Mouse (Mus musculus) liver, postnatal 0 days (tissue): ENCODE measurements around the gene Fzr1. TPM values are rescaled to one million over a fixed set of nuclear protein-coding genes. Genes with fewer than 3 reads are reported as not detected.

ENCODE experiments used
- ATAC-seq: fragments of 200-750 bp; cut with Nextera tagmentation; 2 replicates; pipeline ENCODE4 v1.8.0; 2017; ENCODE audit warnings: mild to moderate bottlenecking, moderate library complexity
- DNase-seq: peaks from one replicate; pipeline ENCODE4 v3.0.0-alpha.2; 2016
- H3K27ac ChIP-seq: fragments of 300-500 bp; sonication (generic); 2 replicates; pipeline ENCODE4 v1.5.1; 2014; ENCODE audit warnings: antibody characterized with exemption, moderate library complexity, mild to moderate bottlenecking, low read depth
- H3K27me3 ChIP-seq: fragments of 300-500 bp; sonication (generic); 2 replicates; pipeline ENCODE4 v1.6.1; 2014; ENCODE audit warnings: low read length, control low read depth, mixed read lengths; ENCODE audit not compliant: insufficient read depth
- H3K36me3 ChIP-seq: fragments of 300-500 bp; sonication (generic); replicated peaks from 2 replicates; pipeline ENCODE4 v1.6.1; 2014; ENCODE audit warnings: mild to moderate bottlenecking, control low read depth, low read length, moderate library complexity, mixed read lengths; ENCODE audit not compliant: insufficient read depth
- H3K4me1 ChIP-seq: fragments of 300-500 bp; sonication (generic); 2 replicates; pipeline ENCODE4 v1.6.1; 2014; ENCODE audit warnings: antibody characterized with exemption, mild to moderate bottlenecking, control low read depth; ENCODE audit not compliant: insufficient read depth
- H3K4me2 ChIP-seq: fragments of 300-500 bp; sonication (generic); 2 replicates; pipeline ENCODE4 v1.6.1; 2014; ENCODE audit warnings: low read depth, mild to moderate bottlenecking, low read length, moderate library complexity, mixed read lengths
- H3K4me3 ChIP-seq: fragments of 300-500 bp; sonication (generic); 2 replicates; pipeline ENCODE4 v1.5.1; 2014; ENCODE audit warnings: low read depth, low read length
- H3K9ac ChIP-seq: fragments of 300-500 bp; sonication (generic); replicated peaks from 2 replicates; pipeline ENCODE4 v1.6.1; 2014; ENCODE audit warnings: mild to moderate bottlenecking, moderate library complexity
- H3K9me3 ChIP-seq: fragments of 300-500 bp; sonication (generic); 2 replicates; pipeline ENCODE4 v1.6.1; 2016; ENCODE audit warnings: mild to moderate bottlenecking, control low read depth, low read length, mixed read lengths
- CTCF ChIP-seq: sonication (generic); IDR thresholded peaks from 2 replicates; pipeline ENCODE4 v1.5.1; 2016; ENCODE audit warnings: antibody characterized with exemption, low read depth
- EP300 ChIP-seq: IDR thresholded peaks from 2 replicates; pipeline ENCODE4 v1.6.1; 2016; ENCODE audit warnings: antibody characterized with exemption, low read depth, mild to moderate bottlenecking
- WGBS: fragments of 180-500 bp; shearing (Covaris S2); extraction: QIAGEN DNeasy Blood & Tissue Kit; methylation state at CpG from one replicate; pipeline ENCODE4 v1.1.7; 2014; ENCODE audit not compliant: insufficient replicate concordance; 5-methylcytosine and 5-hydroxymethylcytosine counted together
- polyA plus RNA-seq: library from polyadenylated mRNA; unstranded; fragments of >200 nt; fragmentation: Nextera tagmentation; extraction: Ambion mirVana; gene quantifications from 2 replicates; pipeline ENCODE4 v1.2.1, GENCODE M21; 2015

Gene Fzr1
- polyA plus RNA-seq, 1 experiment from 2014 or later = 69.7 TPM

GRCm38 (mm10) chr10:81356352-81356990 is 21.8 kb downstream of the Fzr1 start:
- Histone ChIP-seq H3K36me3 (peaks cover 12% of the 10 kb centered on the region), H3K27me3 (no peaks in the 10 kb centered on the region), H3K4me3 (peak overlapping the region; percentile 69), H3K9ac (peak overlapping the region; percentile 79), H3K9me3 (no peaks in the 10 kb centered on the region), H3K4me2 (peak overlapping the region; percentile 81), H3K27ac (peak overlapping the region; percentile 80), H3K4me1 (peaks cover 48% of the 10 kb centered on the region)
- TF ChIP-seq EP300 = no peak
- no peak for TF ChIP-seq CTCF
- WGBS = 22% methylated on average over 12 of the region's 12 CpGs
- no peak for ATAC-seq
- DNase-seq = peak; percentile 42

GRCm38 (mm10) chr10:81355533-81355932 is 22.8 kb downstream of the Fzr1 start:
- H3K27ac ChIP-seq = peak overlapping the region; percentile 50; the same call in 1 of the 2 replicates
- no peak overlapping the region for H3K4me2 ChIP-seq
- no peak overlapping the region for H3K9ac ChIP-seq
- peaks cover 47% of the 10 kb centered on the region for H3K4me1 ChIP-seq
- no peak for ATAC-seq
- no peak for DNase-seq
- H3K36me3 ChIP-seq = peaks cover 3% of the 10 kb centered on the region; the same call in 1 of the 2 replicates
- 67% methylated on average over 4 of the region's 4 CpGs for WGBS
- no peaks in the 10 kb centered on the region for H3K27me3 ChIP-seq
- H3K9me3 ChIP-seq = no peaks in the 10 kb centered on the region
- TF ChIP-seq EP300 (no peak), CTCF (no peak)
- H3K4me3 ChIP-seq = no peak overlapping the region

- Histone ChIP-seq H3K4me2 (no peak overlapping the region), H3K9me3 (no peaks in the 10 kb centered on the region), H3K9ac (no peak overlapping the region), H3K36me3 (no peaks in the 10 kb centered on the region), H3K27me3 (no peaks in the 10 kb centered on the region), H3K4me3 (no peak overlapping the region), H3K4me1 (peaks cover 48% of the 10 kb centered on the region), H3K27ac (no peak overlapping the region)
- 69% methylated on average over 9 of the region's 9 CpGs for WGBS
- no peak for DNase-seq
- no peak for TF ChIP-seq CTCF
- TF ChIP-seq EP300 = no peak
- no peak for ATAC-seq
These were observed 23.4 kb downstream of the Fzr1 start for GRCm38 (mm10) chr10:81354738-81355477.

GRCm38 (mm10) chr10:81351678-81352291 is 26.5 kb downstream of the Fzr1 start:
- Histone ChIP-seq H3K9ac (no peak overlapping the region), H3K4me1 (peaks cover 51% of the 10 kb centered on the region), H3K4me2 (peak overlapping the region; percentile 67), H3K27me3 (no peaks in the 10 kb centered on the region), H3K27ac (peak overlapping the region; percentile 50), H3K4me3 (peak overlapping the region; percentile 11; the same call in 1 of the 2 replicates), H3K36me3 (peaks cover 10% of the 10 kb centered on the region), H3K9me3 (no peaks in the 10 kb centered on the region)
- ATAC-seq (no peak), DNase-seq (peak; percentile 74)
- TF ChIP-seq CTCF (no peak), EP300 (0 out of 2 replicates have a peak, but pooled peaks have one; percentile 10)
- WGBS = 15% methylated on average over 9 of the region's 9 CpGs

- H3K9me3 ChIP-seq = no peaks in the 10 kb centered on the region
- H3K36me3 ChIP-seq = peaks cover 10% of the 10 kb centered on the region
- peak within 1 kb of the TSS; percentile 89 for H3K4me3 ChIP-seq
- peak; percentile 99 for DNase-seq
- TF ChIP-seq CTCF = peak; percentile 95
- peak; percentile 11; the same call in 1 of the 2 replicates for TF ChIP-seq EP300
- H3K9ac ChIP-seq = peak within 1 kb of the TSS; percentile 87
- H3K27ac ChIP-seq = peak within 1 kb of the TSS; percentile 89
- H3K4me2 ChIP-seq = peak within 1 kb of the TSS; percentile 99
- no peaks in the 10 kb centered on the region for H3K27me3 ChIP-seq
- 2% methylated on average over 54 of the region's 54 CpGs for WGBS
- ATAC-seq = peak; percentile 95
- peaks cover 47% of the 10 kb centered on the region for H3K4me1 ChIP-seq
These were observed 27.8 kb downstream of the Fzr1 start, which contains the start of gene Hmg20b for GRCm38 (mm10) chr10:81350351-81351063. Gene Hmg20b, minus strand, starts transcription at chr10:81350480.
